Mouse (Mus musculus): Measurements from ENCODE around the gene H2-T3. TPM values are rescaled to one million over a fixed set of nuclear protein-coding genes. Genes with fewer than 3 reads are reported as not detected.
"Not testable (repeated sequence)": the region's sequence is repeated elsewhere in the genome, so short reads cannot be mapped to it uniquely, and the experiment has no call there.

The H2-T3 gene
- total RNA-seq, 2 experiments from 2014 or later: not detected

DNA sequence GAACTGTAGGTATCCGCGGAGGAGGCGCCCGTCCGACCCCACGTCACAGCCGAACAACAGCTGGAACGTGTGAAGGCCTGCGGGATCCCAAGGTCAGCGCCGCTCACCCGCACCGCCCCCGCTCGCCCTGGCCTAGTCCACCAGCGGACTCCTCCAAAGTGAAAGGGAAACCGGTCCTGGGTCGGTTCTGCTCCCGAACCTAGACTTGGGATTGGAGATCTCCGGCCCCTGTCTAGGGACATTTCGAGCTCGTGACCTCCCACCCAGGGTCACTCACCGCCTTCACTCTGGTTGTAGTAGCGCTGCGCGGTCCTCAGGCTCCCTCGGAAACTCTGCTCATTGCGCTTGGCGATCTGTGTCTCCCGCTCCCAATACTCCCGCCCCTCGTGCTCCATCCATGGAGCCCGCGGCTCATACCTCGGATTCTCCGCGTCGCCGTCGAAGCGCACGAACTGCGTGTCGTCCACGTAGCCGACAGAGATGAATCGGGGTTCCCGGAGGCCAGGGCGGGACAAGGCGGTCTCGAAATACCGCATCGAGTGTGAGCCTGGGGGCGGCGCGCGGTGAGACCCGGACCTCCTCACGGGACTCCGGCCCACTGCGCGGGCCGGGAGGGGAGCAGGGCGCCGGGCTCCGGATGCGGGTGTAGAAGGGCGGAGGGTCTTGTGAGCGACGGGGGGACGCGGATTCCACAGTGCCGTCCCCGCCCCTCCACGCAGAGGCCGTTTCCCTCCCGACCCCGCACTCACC, 44.8 kb downstream of the H2-T3 start:
- ATAC-seq (replicated peaks; ENCODE audit: low FRiP score, poor library complexity, severe bottlenecking): no peak

DNA sequence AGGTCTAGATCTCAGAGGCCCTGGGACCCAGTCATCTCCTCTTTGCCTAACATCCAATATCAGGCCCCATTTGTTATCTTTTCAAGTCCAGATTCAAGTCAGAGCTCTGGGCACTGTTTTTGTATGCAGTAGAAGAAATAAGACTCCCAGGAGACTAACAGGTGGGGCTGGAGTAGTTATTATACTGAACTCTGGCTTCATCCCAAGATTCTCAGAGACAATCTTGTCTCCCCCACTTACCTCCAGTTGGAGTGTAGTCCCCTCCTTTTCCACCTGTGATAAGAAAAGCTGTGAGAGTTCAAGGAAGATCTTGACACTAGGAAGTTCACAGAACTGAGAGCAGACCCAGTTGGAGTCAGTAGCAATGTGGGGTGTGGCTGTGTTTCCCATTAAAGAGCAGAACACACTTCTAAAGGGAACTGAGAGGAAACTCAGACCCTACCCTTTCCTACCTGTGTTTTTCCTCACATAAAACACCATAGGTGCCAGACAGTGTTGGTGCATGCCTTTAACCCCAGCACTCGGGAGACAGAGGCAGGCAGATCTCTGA, 53.7 kb downstream of the H2-T3 start:
- ATAC-seq (replicated peaks; ENCODE audit: low FRiP score, poor library complexity, severe bottlenecking): not testable (repeated sequence)

Other genes with a start within 250 kb of the H2-T3 start
- 26.3 and 36.9 TPM in 2 replicates for gene Abcf1, start 220.5 kb downstream of the H2-T3 start, total RNA-seq (2015; ENCODE audit: low replicate concordance)
- gene Abcf1, start 220.5 kb downstream of the H2-T3 start, total RNA-seq (2017; ENCODE audit: low replicate concordance): 120 and 139 TPM in 2 replicates
- 1.3 and 4.3 TPM in 2 replicates for gene Gnl1, start 210.4 kb downstream of the H2-T3 start, total RNA-seq (2015; ENCODE audit: low replicate concordance)
- 3.3 and 4.9 TPM in 2 replicates for gene Gnl1, start 210.4 kb downstream of the H2-T3 start, total RNA-seq (2017; ENCODE audit: low replicate concordance)
- 5.4 and 6.5 TPM in 2 replicates for gene Prr3, start 210.1 kb downstream of the H2-T3 start, total RNA-seq (2015; ENCODE audit: low replicate concordance)
- 4.6 TPM in 1 of 2 replicates, not detected in the other for gene Prr3, start 210.1 kb downstream of the H2-T3 start, total RNA-seq (2017; ENCODE audit: low replicate concordance)
- 84.3 and 115 TPM in 2 replicates for gene H2-T24, start 169.7 kb downstream of the H2-T3 start, total RNA-seq (2015; ENCODE audit: low replicate concordance)
- gene H2-T24, start 169.7 kb downstream of the H2-T3 start, total RNA-seq (2017; ENCODE audit: low replicate concordance): 293 and 328 TPM in 2 replicates
- gene H2-T23, start 157.4 kb downstream of the H2-T3 start, total RNA-seq (2015; ENCODE audit: low replicate concordance): 109 and 146 TPM in 2 replicates
- gene H2-T23, start 157.4 kb downstream of the H2-T3 start, total RNA-seq (2017; ENCODE audit: low replicate concordance): 93.4 and 104 TPM in 2 replicates
- 19.1 and 19.7 TPM in 2 replicates for gene H2-T22, start 147.5 kb downstream of the H2-T3 start, total RNA-seq (2015; ENCODE audit: low replicate concordance)
- gene H2-T22, start 147.5 kb downstream of the H2-T3 start, total RNA-seq (2017; ENCODE audit: low replicate concordance): 5.5 and 16.4 TPM in 2 replicates
- gene Gm6034, start 147.3 kb downstream of the H2-T3 start, total RNA-seq (2015; ENCODE audit: low replicate concordance): not detected in 2 replicates
- not detected in 2 replicates for gene Gm6034, start 147.3 kb downstream of the H2-T3 start, total RNA-seq (2017; ENCODE audit: low replicate concordance)
- gene Gm11127, start 131.9 kb downstream of the H2-T3 start, total RNA-seq (2015; ENCODE audit: low replicate concordance): not detected in 2 replicates
- 0.39 TPM in 1 of 2 replicates, not detected in the other for gene Gm11127, start 131.9 kb downstream of the H2-T3 start, total RNA-seq (2017; ENCODE audit: low replicate concordance)
- gene Gm19684, start 68.6 kb downstream of the H2-T3 start, total RNA-seq (2015; ENCODE audit: low replicate concordance): not detected in 2 replicates
- not detected in 2 replicates for gene Gm19684, start 68.6 kb downstream of the H2-T3 start, total RNA-seq (2017; ENCODE audit: low replicate concordance)
- not detected in 2 replicates for gene Gm7030, start 60.9 kb downstream of the H2-T3 start, total RNA-seq (2015; ENCODE audit: low replicate concordance)
- gene Gm7030, start 60.9 kb downstream of the H2-T3 start, total RNA-seq (2017; ENCODE audit: low replicate concordance): not detected in 2 replicates
- gene Gm8909, start 21.8 kb downstream of the H2-T3 start, total RNA-seq (2015; ENCODE audit: low replicate concordance): not detected in 2 replicates
- not detected in 2 replicates for gene Gm8909, start 21.8 kb downstream of the H2-T3 start, total RNA-seq (2017; ENCODE audit: low replicate concordance)
- 63.7 and 66.0 TPM in 2 replicates for gene Rpp21, start 67.8 kb upstream of the H2-T3 start, total RNA-seq (2015; ENCODE audit: low replicate concordance)
- gene Rpp21, start 67.8 kb upstream of the H2-T3 start, total RNA-seq (2017; ENCODE audit: low replicate concordance): 11.8 TPM in 2 replicates
- 25.6 and 29.9 TPM in 2 replicates for gene Trim39, start 82.0 kb upstream of the H2-T3 start, total RNA-seq (2015; ENCODE audit: low replicate concordance)
- gene Trim39, start 82.0 kb upstream of the H2-T3 start, total RNA-seq (2017; ENCODE audit: low replicate concordance): 37.4 and 40.9 TPM in 2 replicates
- gene H2-M10.2, start 96.2 kb upstream of the H2-T3 start, total RNA-seq (2015; ENCODE audit: low replicate concordance): not detected in 2 replicates
- gene H2-M10.2, start 96.2 kb upstream of the H2-T3 start, total RNA-seq (2017; ENCODE audit: low replicate concordance): not detected in 2 replicates
- gene H2-M10.1, start 135.9 kb upstream of the H2-T3 start, total RNA-seq (2015; ENCODE audit: low replicate concordance): not detected in 2 replicates
- not detected in 2 replicates for gene H2-M10.1, start 135.9 kb upstream of the H2-T3 start, total RNA-seq (2017; ENCODE audit: low replicate concordance)
- gene H2-M10.3, start 178.1 kb upstream of the H2-T3 start, total RNA-seq (2015; ENCODE audit: low replicate concordance): not detected in 2 replicates
- not detected in 2 replicates for gene H2-M10.3, start 178.1 kb upstream of the H2-T3 start, total RNA-seq (2017; ENCODE audit: low replicate concordance)